Mouse (Mus musculus): ENCODE measurements around the gene Ap3d1. TPM values are rescaled to one million over a fixed set of nuclear protein-coding genes. Genes with fewer than 3 reads are reported as not detected.

Gene Ap3d1
- polyA plus RNA-seq, 1 experiment from 2014 or later, result 57.1 TPM

DNA sequence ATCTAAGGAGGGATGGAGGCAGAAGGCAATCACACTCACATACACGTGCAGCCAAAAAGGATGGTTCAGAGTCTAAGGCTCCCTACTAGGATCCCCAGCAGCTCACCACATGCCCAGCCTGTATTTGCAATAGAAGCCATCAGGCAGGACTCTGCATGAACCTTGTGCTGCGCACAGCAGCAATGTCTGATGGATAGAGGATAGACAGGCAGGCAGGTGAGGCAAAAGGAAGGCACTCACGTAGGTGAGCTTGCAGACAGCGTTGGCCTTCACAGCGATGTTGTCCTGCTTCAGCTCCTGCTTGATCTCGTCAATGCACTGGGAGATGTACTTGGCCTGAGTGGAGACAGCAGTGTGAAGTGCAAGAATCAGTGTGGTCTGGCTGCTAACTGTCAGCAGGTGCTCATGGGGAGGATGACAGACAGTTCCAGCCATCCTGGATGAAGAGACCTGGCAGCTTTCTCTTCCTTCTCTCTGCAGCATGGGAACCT is 9.4 kb downstream of the Ap3d1 start:
- no peak for DNase-seq (ENCODE audit: low spot score)
- Histone ChIP-seq H3K36me3 (peaks cover 94% of the 10 kb centered on the region), H3K27me3 (ENCODE audit: low read depth, poor library complexity, severe bottlenecking) (no peaks in the 10 kb centered on the region), H3K4me3 (no peak overlapping the region), H3K27ac (replicated peaks) (no peak overlapping the region), H3K9me3 (replicated peaks) (no peaks in the 10 kb centered on the region), H3K4me1 (no peaks in the 10 kb centered on the region)
- 92% methylated on average over 6 of the region's 6 CpGs for WGBS

GRCm38 (mm10) chr10:80727369-80728127 is 14.5 kb downstream of the Ap3d1 start:
- no peak overlapping the region for H3K4me3 ChIP-seq

GRCm38 (mm10) chr10:80717281-80717680 is 24.8 kb downstream of the Ap3d1 start:
- H3K9me3 ChIP-seq (replicated peaks), result no peaks in the 10 kb centered on the region
- H3K4me3 ChIP-seq, result no peak overlapping the region
- no peak for DNase-seq (ENCODE audit: low spot score)
- no peaks in the 10 kb centered on the region for H3K27me3 ChIP-seq (ENCODE audit: low read depth, poor library complexity, severe bottlenecking)
- peaks cover 100% of the 10 kb centered on the region for H3K36me3 ChIP-seq
- H3K4me1 ChIP-seq, result no peaks in the 10 kb centered on the region
- H3K27ac ChIP-seq (replicated peaks), result no peak overlapping the region
- WGBS, result 87% methylated on average over 1 of the region's 1 CpGs

More at GRCm38 (mm10) chr10:80727369-80728127, 14.5 kb downstream of the Ap3d1 start:
- DNase-seq (ENCODE audit: low spot score), result no peak
- H3K27ac ChIP-seq (replicated peaks), result no peak overlapping the region
- H3K4me1 ChIP-seq, result no peaks in the 10 kb centered on the region
- 88% methylated on average over 5 of the region's 5 CpGs for WGBS
- no peaks in the 10 kb centered on the region for H3K27me3 ChIP-seq (ENCODE audit: low read depth, poor library complexity, severe bottlenecking)
- H3K36me3 ChIP-seq, result peaks cover 100% of the 10 kb centered on the region
- no peaks in the 10 kb centered on the region for H3K9me3 ChIP-seq (replicated peaks)

DNA sequence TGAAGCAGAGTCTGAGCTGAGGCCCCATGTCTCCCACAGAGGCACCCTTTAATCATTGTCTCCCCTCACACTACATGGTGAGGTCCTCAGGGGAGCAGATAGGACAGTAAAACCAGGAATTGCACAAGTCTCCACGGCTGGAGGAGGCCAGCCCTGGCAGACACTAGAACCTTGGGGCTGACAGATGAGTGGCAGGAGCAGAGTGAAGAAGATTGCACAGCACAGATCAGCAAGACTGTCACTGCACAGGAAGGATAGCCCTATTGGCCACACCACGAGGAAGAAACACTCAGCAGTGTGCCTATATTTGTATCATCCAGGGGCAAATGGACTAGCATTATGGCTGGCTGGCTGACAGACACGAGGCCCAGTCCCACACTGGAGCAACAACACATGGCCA is 31.2 kb downstream of the Ap3d1 start:
- no peak overlapping the region for H3K4me3 ChIP-seq
- peaks cover 100% of the 10 kb centered on the region for H3K36me3 ChIP-seq
- WGBS, result 94% methylated on average over 3 of the region's 3 CpGs
- H3K9me3 ChIP-seq (replicated peaks), result no peaks in the 10 kb centered on the region
- no peak for DNase-seq (ENCODE audit: low spot score)
- H3K27me3 ChIP-seq (ENCODE audit: low read depth, poor library complexity, severe bottlenecking), result no peaks in the 10 kb centered on the region
- no peak overlapping the region for H3K27ac ChIP-seq (replicated peaks)
- no peaks in the 10 kb centered on the region for H3K4me1 ChIP-seq

GRCm38 (mm10) chr10:80705479-80705878 is 36.6 kb downstream of the Ap3d1 start:
- Histone ChIP-seq H3K4me1 (peaks cover 32% of the 10 kb centered on the region), H3K9me3 (replicated peaks) (no peaks in the 10 kb centered on the region), H3K27ac (replicated peaks) (no peak overlapping the region), H3K36me3 (peaks cover 52% of the 10 kb centered on the region), H3K27me3 (ENCODE audit: low read depth, poor library complexity, severe bottlenecking) (no peaks in the 10 kb centered on the region), H3K4me3 (no peak overlapping the region)
- 82% methylated on average over 3 of the region's 3 CpGs for WGBS
- DNase-seq (ENCODE audit: low spot score), result no peak

DNA sequence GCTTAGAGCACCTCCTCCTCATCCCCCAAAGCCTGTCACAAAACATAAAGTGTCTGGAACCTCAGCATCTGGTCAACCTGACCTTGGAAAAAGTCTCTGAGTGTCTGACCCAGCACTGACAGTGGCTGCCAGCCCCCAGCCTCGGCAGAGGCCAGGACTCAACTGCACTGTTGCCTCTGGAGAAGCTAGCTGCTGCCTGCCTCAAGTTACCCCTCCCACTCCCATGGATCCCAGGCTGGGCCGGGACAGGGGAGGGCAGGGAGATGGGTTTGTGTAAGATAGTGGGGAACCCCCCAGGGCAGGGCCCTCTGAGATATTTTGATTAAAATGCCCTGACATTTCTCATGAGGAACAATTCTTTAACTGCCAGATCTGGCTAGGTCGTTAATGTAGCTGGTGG is 37.0 kb downstream of the Ap3d1 start:
- Histone ChIP-seq H3K9me3 (replicated peaks) (no peaks in the 10 kb centered on the region), H3K36me3 (peaks cover 48% of the 10 kb centered on the region), H3K4me3 (no peak overlapping the region), H3K27me3 (ENCODE audit: low read depth, poor library complexity, severe bottlenecking) (no peaks in the 10 kb centered on the region), H3K4me1 (peaks cover 36% of the 10 kb centered on the region), H3K27ac (replicated peaks) (no peak overlapping the region)
- no peak for DNase-seq (ENCODE audit: low spot score)
- 66% methylated on average over 3 of the region's 3 CpGs for WGBS

GRCm38 (mm10) chr10:80704418-80704817 is 37.6 kb downstream of the Ap3d1 start:
- WGBS, result 92% methylated on average over 5 of the region's 5 CpGs

GRCm38 (mm10) chr10:80703643-80704042 is 38.4 kb downstream of the Ap3d1 start:
- no peaks in the 10 kb centered on the region for H3K27me3 ChIP-seq (ENCODE audit: low read depth, poor library complexity, severe bottlenecking)
- H3K4me3 ChIP-seq, result peak overlapping the region; percentile 70; the same call in 1 of the 2 replicates
- peaks cover 34% of the 10 kb centered on the region for H3K36me3 ChIP-seq
- 96% methylated on average over 5 of the region's 5 CpGs for WGBS
- DNase-seq (ENCODE audit: low spot score), result no peak
- no peaks in the 10 kb centered on the region for H3K9me3 ChIP-seq (replicated peaks)
- peaks cover 42% of the 10 kb centered on the region for H3K4me1 ChIP-seq
- H3K27ac ChIP-seq (replicated peaks), result peak overlapping the region; percentile 86

More at GRCm38 (mm10) chr10:80704418-80704817, 37.6 kb downstream of the Ap3d1 start:
- Histone ChIP-seq H3K9me3 (replicated peaks) (no peaks in the 10 kb centered on the region), H3K4me1 (peaks cover 40% of the 10 kb centered on the region), H3K27ac (replicated peaks) (no peak overlapping the region), H3K36me3 (peaks cover 42% of the 10 kb centered on the region), H3K4me3 (no peak overlapping the region), H3K27me3 (ENCODE audit: low read depth, poor library complexity, severe bottlenecking) (no peaks in the 10 kb centered on the region)
- DNase-seq (ENCODE audit: low spot score), result no peak

DNA sequence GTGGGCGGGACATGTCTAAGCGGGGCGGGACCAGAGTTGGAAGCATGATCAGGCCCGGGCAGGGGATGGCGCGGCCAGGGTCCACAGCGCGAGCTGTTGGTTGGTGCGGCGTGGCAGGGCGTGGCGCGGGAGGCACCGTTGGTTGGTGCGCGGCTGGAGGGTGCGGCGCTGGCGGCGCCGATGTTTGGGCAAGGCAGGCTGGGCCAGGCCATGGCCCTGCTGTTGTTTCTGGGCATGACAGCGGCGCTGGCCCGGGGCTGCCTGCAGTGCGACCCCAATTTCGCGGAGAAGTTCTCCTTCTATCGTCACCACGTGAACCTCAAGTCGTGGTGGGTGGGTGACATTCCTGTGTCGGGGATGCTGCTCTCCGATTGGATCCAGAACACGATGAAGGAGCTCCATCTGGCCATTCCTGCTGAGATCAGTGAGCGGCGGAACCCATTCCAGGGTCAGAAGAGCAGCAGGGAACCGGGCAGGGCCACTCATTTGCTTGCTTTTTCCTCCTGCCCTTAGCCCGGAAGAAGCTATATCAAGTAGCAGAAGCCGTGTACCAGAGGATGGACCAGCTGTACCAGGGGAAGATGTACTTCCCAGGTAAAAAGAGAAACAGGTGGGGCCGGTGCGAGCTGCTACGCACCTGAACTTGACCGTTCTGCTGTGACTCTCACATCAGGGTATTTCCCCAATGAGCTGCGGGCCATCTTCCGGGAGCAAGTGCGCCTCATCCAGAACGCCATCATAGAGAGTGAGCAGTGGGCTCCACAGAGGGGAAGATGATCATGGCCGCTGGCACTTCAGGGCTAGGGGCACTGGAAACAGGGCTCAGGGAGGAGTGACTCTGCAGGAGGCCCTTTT is 39.3 kb downstream of the Ap3d1 start:
- peak; percentile 93 for DNase-seq (ENCODE audit: low spot score)
- WGBS, result 3% methylated on average over 47 of the region's 47 CpGs
- Histone ChIP-seq H3K4me1 (peaks cover 42% of the 10 kb centered on the region), H3K36me3 (peaks cover 29% of the 10 kb centered on the region), H3K4me3 (peak overlapping the region; percentile 70), H3K9me3 (replicated peaks) (no peaks in the 10 kb centered on the region), H3K27me3 (ENCODE audit: low read depth, poor library complexity, severe bottlenecking) (no peaks in the 10 kb centered on the region), H3K27ac (replicated peaks) (peak overlapping the region; percentile 86)

DNA sequence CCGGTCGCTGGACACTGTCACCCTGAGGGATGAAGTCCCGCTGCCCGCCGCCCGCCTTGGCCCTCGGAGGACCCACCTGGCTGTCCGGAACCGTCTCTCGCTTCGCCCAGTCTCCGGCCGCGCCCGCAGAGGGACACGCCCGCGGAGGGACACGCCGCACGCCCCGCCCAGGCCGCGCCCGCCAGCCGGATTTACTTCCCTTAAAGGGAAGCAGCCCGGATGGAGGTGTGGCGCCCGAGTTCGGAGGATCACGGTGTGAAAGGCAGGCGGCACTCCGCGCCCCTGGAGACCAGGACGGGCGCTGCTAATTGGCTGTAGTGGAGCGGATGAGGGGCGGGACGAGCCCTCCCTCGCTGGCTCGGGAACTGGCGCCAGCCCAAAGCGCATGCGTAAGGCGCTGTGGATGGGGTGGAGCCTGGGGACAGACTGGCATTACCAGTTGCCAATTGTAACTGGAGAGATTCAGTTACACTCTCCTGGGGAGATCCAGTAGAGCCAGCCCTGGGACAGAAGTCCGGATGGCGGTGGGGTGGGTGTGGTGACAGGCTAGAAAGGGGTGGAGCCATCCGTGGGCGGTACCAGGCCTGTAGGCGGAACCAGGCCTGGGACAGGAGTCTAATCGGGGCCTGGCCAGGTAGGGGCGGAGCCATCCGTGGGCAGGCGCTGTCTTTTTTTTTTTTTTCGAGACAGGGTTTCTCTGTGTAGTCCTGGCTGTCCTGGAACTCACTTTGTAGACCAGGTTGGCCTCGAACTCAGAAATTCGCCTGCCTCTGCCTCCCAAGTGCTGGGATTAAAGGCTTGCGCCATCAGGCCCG is 40.1 kb downstream of the Ap3d1 start, which contains the start of the genes Mob3a and Izumo4:
TSS of gene Mob3a (minus strand) at position 257 of the 815 bp plus-strand sequence.
TSS of gene Izumo4 (plus strand) at position 464 of the 815 bp plus-strand sequence.
- H3K27me3 ChIP-seq (ENCODE audit: low read depth, poor library complexity, severe bottlenecking), result no peaks in the 10 kb centered on the region
- peaks cover 42% of the 10 kb centered on the region for H3K4me1 ChIP-seq
- peak within 1 kb of the TSS; percentile 86 for H3K27ac ChIP-seq (replicated peaks)
- H3K9me3 ChIP-seq (replicated peaks), result no peaks in the 10 kb centered on the region
- peak; percentile 100 for DNase-seq (ENCODE audit: low spot score)
- under 1% methylated on average over 59 of the region's 59 CpGs for WGBS
- H3K4me3 ChIP-seq, result peak within 1 kb of the TSS; percentile 70
- H3K36me3 ChIP-seq, result peaks cover 21% of the 10 kb centered on the region

DNA sequence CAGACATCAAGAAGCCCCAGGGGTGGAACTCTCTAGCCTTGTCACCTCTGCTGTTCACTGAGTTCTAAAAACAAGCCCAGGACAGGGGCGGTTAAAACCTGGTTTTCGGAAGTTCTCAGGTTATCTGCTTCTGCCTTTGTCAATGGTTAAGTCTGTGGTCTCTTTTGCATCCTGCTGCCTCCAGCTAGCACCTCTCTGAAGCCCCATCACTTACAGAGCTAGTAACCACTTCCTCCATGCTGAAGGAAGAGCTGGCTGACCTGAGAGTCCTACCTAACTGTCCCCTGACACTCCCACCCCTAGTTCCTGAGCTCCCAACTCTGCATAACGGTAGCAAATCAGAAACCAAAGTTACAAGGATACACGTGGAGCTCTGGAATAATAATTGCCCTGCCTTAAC is 41.3 kb downstream of the Ap3d1 start:
- H3K36me3 ChIP-seq, result peaks cover 9% of the 10 kb centered on the region
- no peak for DNase-seq (ENCODE audit: low spot score)
- peaks cover 46% of the 10 kb centered on the region for H3K4me1 ChIP-seq
- H3K27me3 ChIP-seq (ENCODE audit: low read depth, poor library complexity, severe bottlenecking), result no peaks in the 10 kb centered on the region
- no peaks in the 10 kb centered on the region for H3K9me3 ChIP-seq (replicated peaks)
- peak overlapping the region; percentile 70 for H3K4me3 ChIP-seq
- no peak overlapping the region for H3K27ac ChIP-seq (replicated peaks)
- WGBS, result 50% methylated on average over 4 of the region's 4 CpGs

DNA sequence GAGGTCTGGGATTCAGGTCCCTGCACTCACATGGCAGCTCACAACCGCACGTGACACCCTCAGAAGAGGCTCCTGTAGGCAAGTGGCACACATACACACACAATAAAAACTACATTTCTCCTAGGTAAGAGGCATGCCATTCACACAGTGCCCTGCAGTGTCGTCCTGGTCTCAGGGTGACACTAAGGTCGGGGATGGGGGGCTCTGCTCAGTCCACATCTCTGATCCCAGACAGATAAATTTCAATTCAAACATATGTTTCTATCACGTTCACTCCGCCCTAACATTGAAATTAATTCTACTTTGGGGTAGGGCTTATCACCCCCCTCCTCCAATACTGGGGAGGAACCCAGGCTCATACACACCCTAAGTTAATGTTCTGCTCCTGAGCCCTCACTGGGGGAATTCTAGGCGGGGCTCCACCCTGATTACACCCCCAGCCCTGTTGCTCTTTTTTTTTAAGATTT is 42.0 kb downstream of the Ap3d1 start:
- no peak for DNase-seq (ENCODE audit: low spot score)
- Histone ChIP-seq H3K9me3 (replicated peaks) (no peaks in the 10 kb centered on the region), H3K4me3 (peak overlapping the region; percentile 70; the same call in 1 of the 2 replicates), H3K27ac (replicated peaks) (no peak overlapping the region), H3K36me3 (peaks cover 4% of the 10 kb centered on the region; the same call in 1 of the 2 replicates), H3K27me3 (ENCODE audit: low read depth, poor library complexity, severe bottlenecking) (no peaks in the 10 kb centered on the region), H3K4me1 (peaks cover 46% of the 10 kb centered on the region)
- WGBS, result 85% methylated on average over 7 of the region's 7 CpGs

Data from midbrain, embryonic 10.5 days (tissue).